Mouse (Mus musculus) frontal cortex, adult (tissue): ENCODE results near the gene Vipr1.

Experiments used
- ATAC-seq: cut with Nextera tagmentation; 2 replicates; pipeline ENCODE4 v1.9.2; 2017; ENCODE audit warnings: mild to moderate bottlenecking, moderate library complexity, mixed read lengths; ENCODE audit not compliant: low TSS enrichment

Gene Vipr1

DNA sequence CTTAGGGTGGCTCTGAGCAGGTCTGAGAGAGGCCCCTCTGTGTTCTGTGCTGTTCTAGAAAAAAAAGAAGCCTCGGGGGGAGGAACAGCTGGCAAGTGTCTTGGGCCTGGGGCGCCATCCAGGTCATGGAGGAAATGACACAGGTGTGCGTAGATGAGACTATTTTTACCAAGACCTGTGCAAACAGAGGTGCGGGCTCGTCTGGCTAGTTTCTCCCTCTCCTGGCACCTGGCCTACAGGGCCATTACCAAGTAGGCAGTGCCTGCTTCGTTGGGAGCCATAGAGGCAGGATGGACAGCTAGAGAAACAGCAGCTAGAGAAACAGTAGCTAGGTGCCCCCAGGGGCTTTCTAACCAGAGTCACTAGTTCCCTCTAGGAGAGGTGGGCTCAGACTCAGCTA lies 9.2 kb upstream of the Vipr1 start:
- ATAC-seq: no peak

DNA sequence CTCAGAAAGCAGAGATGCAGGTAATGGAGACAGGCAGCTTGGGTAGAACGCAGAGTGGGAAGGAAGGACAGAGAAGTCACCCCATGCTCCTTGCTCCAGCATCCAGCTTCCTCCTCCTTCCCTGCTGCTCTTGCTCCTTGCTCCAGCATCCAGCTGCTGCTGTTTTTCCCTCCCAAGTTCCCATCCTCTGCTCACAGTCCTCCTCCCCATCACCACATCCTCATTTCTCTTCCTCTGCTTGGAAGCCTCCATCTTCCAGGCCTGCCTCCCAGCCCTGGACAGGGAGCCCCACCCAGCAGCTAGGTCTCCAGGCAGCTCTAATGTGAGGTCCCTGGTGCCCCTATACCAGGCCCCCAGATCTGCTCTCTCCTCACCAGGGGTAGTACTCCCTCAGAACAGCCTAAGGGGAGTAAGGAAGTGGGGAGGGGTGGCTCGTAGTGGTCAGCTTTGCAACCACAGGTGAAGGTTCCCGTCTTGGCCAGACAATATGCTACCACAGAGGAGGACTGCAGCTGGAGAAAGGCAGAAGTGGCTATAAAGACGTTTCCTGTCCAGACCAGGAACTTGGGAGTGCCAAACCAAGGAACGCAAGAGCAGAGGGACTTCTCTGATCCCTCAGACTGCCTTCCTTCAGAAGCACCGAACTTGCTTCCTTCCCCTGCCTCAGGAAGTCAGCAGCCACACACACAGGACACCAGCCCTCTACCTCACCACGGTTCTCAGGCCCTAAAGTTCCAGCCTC lies 6.5 kb upstream of the Vipr1 start:
- ATAC-seq: no peak

DNA sequence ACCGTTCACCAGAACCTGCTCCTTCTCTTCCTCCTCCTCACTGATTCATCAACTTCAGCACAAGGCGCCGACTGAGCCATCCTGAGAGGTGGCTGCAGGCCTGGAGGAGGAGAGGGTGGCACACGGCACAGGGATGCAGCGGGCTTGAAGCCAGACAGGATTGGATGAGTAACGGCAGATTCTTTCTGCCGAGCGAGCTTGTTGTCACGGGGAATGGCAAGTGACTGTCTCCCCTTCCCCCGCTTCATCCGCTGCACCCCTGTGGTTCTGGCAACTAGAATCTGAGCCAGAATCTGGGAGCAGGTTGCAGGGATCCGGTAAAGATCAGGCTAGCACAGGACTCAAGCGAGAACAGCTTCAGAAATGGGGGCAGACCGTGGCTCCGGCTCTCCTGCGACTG lies 2.7 kb upstream of the Vipr1 start:
- peak; percentile 53 for ATAC-seq

DNA sequence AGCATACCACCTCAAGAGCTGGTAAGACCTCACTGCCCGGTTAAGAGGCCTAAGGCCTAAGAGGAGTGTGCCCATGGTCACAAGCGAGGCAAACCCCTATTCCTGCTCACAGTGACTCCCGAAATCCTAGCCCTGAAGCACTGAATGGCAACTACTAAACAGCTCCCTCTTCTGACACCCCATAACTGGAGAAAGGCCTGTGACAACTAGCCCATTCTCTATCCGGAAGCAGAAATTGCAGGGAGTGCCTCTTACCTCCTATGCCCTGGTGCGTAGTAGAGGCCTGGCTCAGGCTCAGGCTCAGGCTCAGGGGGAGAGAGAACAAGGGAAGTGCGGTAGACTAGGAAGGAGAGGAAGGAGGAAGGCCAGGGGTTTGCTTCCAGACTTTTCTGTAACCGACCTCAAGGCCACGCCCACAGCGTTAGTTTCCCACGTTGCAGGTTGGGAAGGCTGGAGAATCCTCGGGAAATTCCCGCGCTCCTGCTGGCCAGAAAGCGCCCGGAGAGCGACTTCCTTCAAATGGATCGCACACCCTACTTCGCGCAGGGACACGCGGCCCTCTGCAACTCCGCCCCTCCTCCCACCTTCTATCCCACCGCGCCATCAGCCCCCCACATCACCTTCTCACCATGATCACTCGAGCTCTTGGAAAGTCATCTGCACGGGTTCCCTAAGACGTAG lies 1.1 kb upstream of the Vipr1 start:
- ATAC-seq: peak; percentile 8; the same call in 1 of the 2 replicates

DNA sequence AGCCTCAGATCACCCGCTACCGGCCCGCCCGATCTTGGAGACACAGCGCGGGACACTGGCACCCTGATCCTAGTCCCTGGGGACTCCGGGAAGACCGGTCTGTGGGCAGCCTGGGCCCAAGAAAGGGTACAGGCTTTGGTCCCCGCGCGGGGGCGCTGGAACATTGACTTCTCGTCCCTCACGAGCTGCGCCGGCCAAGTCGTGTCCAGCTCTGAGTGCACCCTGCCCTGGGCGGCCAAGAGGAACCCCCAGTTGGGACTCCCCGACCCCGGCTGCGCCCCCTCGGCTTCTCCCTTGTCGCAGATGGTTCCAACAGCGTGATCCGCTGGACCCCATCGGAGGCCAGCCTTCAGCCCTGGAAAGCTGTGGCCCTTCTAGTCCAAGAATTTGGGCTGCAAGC lies 515 bp upstream of the Vipr1 start, which contains the start of gene Lyzl4:
Lyzl4 (minus strand) TSS at position 96 of the 400 bp plus-strand sequence.
- ATAC-seq: peak; percentile 17; the same call in 1 of the 2 replicates

DNA sequence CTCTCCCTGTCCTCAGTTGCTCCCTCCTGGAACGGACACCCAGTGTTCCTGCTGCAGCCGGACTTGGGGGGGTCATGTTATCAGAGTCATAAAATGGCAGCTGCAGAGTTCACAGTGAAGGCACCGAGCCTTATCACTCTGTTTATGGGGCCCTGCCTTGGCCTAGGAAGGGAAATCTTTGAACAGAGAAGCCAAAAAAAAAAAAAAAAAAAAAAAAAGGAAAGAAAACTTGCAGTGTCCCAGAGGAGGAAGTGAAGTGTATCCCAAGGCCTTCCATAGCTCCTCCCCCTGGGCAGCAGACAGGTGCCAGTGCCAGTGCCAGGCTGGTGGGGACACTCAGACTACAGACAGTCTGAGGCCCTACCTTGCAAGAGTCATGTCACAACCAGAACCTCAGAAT lies 2.3 kb downstream of the Vipr1 start:
- ATAC-seq: no peak

DNA sequence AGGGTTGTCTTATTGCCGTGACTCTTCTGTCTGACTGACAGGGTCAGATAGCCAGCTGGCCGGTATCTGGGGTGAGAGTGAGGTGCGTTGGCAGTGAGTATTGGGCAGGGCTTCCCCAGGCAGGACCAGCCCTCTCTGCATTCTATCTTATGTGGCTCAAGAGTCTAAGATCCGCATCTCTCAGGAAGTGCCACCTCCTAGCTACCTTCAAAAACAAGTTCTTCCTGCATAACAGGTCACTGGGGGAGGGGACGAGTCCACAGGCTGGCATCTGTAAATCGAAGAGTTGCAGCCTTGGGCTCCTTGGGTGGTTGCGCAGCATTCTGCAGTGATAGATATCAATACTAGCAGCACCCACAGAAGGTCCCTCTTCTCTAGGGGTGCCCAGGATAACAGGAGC lies 4.5 kb downstream of the Vipr1 start:
- ATAC-seq: no peak

DNA sequence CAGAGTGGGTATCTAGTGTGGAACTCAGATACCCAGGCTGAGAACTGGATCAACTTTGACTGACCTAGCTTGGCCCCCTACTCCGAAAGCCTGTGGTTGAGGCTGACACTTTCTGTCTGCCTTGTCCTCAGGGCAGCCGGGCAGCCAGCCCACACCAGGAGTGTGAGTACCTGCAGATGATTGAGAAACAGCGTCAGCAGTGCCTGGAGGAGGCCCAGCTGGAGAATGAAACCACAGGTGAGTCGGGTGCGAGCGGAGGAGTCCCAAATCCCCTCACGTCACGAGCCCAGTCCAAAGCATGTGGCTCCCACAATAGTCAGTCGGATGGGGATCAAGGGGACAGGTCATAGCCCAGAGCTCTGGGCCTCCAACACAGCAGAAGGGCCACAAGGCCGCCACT lies 11.2 kb downstream of the Vipr1 start:
- no peak for ATAC-seq

DNA sequence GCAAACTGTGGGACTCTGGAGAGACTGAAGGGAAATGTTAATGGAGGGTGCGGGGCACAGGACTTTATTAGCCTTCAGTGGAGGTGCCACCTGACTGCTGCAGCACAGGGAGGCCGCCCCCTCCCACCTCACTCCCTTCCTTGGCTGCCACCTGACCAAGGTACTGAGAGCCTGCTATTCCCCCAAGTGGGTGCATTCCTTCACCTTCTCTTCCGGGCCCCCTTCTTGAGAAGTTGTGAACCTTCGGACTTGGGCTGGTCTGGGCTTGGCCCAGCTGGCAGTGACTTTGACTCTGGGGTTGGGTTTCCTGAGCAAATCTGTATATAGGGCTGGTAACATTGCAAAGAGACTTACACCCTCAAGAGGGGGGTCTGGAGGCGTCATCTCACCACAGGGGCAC lies 13.8 kb downstream of the Vipr1 start:
- no peak for ATAC-seq

DNA sequence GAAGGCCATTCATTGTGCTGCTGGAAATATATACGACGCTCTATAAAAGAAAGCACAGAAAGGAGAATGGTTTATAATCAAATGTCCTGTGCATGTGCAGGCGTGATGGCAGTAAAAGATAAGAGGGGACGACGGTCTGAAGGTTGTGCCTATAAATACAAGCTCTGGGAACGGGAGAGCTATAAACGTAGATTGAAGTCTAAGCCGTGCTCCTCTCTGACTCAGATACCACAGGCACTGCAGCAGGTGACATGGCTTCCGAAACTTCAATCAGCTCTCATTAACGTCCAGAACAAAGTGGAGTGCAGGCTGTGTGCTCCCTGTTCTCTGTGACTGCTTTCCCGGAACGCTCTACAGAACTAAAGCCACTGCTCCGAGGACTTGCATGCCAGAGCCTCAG lies 14.6 kb downstream of the Vipr1 start:
- no peak for ATAC-seq

DNA sequence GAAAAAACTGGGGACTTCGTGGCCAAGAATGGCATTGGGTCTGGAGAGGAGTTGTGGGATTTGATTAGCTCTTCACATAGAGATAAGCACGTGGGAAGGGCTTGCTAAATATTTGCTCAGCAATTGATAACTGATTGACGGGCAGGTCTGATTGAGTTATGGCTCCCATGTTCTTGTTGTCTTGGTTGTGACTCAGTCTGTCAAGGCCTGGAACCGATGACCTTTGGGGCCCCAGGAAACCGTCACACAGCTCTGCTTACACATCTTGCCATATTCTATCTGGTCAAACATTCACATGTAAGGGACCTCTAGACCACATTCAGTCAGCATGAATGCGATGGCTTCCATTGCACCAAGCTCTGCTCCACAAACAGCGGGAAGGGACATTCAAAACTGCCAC lies 15.7 kb downstream of the Vipr1 start:
- ATAC-seq: no peak

DNA sequence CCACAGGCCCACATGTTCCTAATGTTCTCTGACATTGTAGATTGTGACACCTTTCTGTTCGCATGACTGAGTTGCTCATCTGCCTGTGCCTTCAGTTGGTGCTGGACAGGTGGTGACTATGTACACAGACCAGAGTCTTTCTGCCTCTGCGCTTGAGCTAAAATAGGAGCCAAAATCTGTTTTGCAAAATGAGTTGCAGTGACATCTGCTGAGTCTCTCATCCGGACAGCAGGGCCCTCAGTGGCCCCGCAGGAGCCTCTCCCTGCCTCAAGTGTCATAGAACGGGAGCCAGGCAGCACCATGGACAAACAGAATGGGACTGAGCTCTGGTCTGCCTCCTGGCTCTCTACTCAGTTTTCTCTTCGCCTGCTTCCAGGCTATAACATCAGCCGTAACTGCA lies 17.3 kb downstream of the Vipr1 start:
- ATAC-seq: no peak

DNA sequence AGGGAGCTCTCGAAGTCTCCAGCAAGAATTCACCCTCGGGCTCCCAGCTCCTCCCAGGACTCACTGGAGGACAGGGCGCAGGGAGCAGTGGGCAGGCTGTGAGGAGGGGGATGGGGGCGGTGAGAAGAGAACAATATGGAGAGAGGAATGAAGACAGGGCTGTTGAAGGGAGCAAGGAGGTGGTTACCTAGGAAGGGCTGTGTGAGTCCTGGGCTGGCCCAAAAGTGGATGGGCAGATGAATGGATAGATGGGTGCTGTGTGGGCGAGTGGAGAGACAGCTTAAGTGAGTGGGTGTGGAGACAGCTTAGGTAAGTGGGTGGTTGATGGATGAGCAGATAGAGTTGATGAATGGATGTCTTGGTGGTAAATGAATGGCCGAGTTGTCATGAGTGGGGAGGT lies 21.0 kb downstream of the Vipr1 start:
- ATAC-seq: peak; percentile 20; the same call in 1 of the 2 replicates

DNA sequence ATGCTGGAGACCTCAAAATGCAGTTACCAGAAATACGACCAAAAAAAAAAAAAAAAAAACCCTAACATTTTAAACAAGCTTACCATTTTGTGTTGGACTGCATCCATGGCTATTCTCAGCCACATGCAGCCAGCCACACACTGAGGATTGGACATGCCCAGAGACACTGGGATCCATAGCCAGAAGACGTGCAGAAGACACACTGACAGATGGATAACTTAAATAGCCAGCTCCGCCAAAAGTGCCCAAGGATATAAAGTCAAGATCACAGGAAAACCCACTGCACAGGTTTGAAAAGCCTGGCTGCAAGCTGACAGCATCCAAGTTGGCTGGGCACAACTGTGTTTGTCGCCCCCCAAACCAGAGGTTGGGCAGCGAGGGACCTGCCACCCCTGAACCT lies 21.6 kb downstream of the Vipr1 start:
- peak; percentile 38 for ATAC-seq

DNA sequence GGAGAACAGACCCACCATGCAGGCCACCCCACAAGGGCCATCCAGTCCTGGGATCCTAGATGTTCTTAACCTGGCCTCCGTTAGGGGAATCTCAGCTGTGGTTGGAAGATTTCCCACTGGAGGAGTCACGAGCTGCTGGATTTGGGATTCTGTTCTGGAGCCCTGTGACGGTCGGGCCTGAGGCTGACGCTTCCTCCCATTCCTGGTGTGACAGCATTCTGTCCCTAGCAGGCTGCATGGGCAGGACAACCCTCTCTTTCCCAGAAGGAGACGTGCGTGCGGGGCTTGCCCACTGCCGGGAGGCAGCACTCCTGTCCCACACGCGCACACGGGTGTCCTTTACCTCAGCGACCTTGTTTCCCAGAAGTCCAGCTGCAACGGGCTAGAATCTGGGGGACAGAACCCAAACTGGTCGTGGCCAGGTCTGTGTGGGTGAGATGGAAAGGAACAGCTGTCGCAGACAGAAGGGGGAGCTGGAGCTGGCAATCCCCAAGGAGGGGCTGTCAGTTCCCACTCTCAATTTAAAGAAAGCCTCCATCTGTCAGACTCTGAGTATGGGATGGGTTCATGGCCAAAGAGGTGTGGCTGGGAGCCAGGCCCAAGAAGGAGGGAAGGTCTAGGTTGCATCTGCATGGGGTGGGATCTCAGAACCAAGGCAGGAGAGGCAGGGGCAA lies 24.6 kb downstream of the Vipr1 start:
- peak; percentile 35 for ATAC-seq

DNA sequence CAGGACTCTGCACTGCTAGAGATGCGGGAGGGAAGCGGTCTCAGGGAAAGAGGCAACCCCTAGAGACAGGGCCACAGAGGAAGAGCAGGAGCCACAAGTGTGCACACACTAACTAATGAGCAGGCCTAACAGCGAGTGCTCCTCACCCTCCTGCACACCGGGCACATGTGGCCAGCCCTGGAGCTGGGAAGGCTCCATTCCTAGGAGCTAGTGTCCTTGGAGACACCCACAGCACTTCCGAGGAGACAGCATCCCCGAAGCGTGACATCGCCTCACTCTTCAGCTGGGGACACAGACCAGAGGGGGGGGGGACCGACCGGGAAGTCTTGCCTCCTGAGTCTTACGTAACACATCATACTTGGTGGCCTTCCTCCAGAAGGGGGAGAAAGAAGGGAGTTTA lies 25.3 kb downstream of the Vipr1 start:
- ATAC-seq: peak; percentile 19

DNA sequence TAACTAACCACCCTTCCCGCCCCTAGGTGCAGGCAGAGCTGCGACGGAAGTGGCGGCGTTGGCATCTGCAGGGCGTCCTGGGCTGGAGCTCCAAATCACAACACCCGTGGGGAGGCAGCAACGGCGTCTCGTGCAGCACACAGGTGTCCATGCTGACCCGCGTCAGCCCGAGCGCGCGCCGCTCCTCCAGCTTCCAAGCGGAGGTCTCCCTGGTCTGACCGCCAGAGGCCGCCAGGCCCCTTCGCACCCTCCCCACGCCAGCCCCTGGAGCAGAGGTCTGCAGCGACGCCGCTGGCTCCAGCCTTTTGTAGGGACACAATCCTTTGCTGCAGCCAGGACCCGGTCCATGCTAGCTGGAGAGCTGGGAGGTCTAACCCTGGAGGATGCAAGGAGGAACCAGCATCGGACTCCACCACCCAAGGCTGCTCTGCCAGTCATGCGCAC lies 26.9 kb downstream of the Vipr1 start:
- ATAC-seq: no peak

DNA sequence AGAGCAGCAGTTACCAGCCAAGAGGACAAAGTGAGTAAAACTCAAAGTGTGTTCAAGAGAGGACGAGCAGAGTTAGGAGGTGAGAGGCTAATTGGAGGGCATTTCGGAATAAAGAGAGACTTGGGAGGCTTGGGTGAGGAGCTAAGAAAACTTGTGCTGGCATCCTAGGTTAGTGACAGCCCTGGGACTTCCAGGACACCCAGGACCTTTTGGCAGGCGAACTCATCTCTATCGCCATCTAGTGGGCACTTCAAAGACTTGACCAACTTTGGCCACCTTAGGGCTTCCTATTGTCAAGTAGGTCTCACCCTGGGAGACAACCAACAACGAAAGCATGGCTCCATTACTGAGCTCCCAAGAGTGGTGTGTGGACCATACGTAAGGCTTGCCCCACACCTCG lies 28.8 kb downstream of the Vipr1 start:
- no peak for ATAC-seq

DNA sequence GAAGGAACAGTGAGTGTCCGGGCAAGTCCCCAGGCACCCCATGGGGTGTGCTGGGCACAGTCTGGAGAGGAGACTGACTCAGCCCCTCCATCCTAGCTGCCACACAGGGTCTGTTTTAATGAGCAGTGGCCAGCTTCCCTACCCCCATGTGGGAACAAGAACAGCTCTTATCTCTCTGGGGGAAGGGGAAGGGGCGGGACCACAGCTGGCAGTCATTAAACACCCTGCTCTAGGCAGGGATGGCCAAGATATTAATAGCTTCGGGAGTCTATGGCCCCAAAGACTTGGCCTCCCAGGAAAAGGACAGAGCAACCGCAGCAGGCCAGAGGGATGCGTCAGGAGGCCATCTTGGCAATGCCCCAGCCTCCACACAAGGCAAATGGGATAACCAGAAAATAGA lies 29.8 kb downstream of the Vipr1 start:
- ATAC-seq: no peak

DNA sequence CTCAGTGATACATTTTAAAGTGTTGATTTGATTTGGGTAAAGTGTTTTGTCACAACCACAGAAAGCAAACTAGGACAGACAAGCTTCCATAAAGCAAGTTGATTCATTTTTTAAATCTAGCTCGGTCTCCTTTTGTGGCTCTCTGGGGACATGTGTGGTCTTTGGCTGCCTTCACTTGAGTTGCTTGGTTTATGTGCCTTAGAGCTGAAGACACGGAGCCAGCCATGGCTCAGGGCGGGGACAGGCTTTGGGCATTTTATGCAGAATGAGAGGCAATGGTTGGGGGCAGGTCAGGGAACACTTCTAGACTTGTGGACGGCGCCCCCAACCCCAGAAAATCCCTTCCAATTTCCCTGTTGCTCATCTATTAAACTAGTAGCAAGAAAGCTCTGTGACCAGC lies 31.2 kb downstream of the Vipr1 start:
- ATAC-seq: no peak

DNA sequence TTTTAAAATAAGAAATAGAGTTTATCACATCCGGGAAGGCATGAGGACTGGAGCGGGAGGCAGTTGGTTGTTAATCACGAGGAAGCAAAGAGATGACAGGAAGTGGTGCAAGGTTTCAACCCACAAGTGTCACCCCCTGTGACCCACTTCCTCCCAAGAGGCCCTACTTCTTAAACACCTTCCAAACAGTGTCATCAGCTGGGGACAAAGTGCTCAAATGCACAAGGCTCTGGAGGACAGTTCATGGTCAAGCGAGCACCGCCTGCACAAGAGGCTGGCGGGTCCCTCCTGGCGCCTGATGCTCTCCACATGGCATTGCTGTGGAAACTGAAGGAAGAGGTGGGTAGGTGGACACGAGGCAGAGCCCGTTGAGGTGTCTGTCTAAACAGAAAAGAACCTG lies 32.5 kb downstream of the Vipr1 start:
- no peak for ATAC-seq

DNA sequence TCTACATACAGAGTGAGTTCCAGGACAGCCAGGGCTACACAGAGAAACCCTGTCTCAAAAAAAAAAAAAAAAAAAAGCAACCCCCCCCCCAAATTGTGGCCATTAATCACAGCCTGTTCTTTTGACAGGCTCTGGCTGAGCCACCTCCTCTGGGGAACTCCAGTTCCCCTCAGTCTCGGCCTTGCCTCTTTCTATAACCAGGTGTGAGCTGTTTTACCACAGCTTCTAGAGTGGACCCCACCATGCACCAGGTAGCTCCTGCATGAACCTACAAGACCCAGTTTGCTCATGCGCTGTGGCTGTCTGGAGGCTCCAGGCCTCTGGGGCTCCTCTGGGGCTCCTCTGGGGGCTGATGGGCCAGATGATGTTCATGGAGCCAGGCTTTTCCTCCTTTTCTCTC lies 33.0 kb downstream of the Vipr1 start:
- no peak for ATAC-seq

DNA sequence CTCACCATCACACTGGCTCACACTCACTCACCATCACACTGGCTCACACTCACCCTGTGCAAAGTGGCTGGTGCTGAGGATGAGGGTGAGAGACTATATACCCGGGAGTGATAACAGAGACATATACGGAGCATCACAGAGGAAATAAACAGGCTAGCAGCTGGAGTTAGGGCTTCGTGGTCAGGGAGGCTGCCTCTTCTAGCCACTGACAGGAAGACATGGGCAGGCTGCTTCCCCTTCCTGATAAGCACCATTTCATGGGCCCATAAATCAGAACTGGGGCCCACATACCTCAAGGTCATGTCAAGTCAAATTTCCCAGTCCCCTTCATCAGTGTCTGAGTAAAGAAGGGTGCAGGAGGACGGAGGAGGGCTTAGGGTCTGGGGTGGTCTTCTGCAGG lies 34.6 kb downstream of the Vipr1 start:
- no peak for ATAC-seq
